Mouse (Mus musculus) mesoderm, embryonic 11.5 days (tissue): ENCODE results near the gene Zfp663.

Experiments
- DNase-seq: peaks from one replicate; pipeline ENCODE4 v3.0.0-alpha.2; 2012; ENCODE audit warnings: low read depth, low spot score

The Zfp663 gene

GRCm38 (mm10) chr2:165370348-165370747 lies 1.8 kb upstream of the Zfp663 start:
- no peak for DNase-seq

GRCm38 (mm10) chr2:165367868-165368439 lies 575 bp downstream of the Zfp663 start:
- no peak for DNase-seq

- DNase-seq, result no peak
These were observed 1.4 kb downstream of the Zfp663 start for GRCm38 (mm10) chr2:165367047-165367520.

GRCm38 (mm10) chr2:165364334-165365091 lies 4.0 kb downstream of the Zfp663 start:
- peak; percentile 84 for DNase-seq

DNA sequence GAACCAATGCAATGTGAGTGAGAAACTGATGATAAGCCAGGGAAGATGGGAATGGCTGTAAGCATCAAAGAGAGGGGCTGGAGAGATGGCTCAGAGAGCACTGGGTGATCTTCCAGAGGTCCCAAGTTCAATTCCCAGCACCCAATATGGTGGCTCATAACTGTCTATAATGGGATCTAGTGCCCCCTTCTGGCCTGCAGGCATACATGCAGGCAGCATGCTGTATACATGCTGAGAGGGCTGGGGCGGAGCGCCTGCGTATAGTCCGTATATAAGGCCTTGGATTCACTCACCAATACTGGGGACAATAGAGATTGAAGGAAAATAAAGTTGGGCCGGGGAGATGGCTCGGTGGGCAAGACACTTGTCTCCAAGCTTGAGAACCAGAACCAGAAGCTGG lies 5.2 kb downstream of the Zfp663 start:
- no peak for DNase-seq

DNA sequence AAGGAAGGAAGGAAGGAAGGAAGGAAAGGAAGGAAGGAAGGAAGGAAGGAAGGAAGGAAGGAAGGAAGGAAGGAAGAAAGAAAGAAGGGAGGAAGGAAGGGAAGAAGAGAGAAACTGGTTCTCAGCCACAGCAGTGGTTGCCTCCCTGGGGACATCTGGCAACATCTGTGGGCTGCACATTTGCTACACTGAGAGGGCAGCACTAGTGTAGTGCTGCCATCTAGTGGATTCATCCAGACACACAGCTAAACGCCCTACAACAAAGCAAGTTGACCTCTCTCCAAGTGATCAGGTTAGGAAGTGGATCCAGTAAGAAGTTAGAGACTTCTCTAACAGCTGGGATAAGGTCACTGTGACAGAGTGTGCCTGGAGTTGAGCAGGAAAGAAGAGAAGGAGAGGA lies 7.7 kb downstream of the Zfp663 start:
- DNase-seq, result peak; percentile 91

DNA sequence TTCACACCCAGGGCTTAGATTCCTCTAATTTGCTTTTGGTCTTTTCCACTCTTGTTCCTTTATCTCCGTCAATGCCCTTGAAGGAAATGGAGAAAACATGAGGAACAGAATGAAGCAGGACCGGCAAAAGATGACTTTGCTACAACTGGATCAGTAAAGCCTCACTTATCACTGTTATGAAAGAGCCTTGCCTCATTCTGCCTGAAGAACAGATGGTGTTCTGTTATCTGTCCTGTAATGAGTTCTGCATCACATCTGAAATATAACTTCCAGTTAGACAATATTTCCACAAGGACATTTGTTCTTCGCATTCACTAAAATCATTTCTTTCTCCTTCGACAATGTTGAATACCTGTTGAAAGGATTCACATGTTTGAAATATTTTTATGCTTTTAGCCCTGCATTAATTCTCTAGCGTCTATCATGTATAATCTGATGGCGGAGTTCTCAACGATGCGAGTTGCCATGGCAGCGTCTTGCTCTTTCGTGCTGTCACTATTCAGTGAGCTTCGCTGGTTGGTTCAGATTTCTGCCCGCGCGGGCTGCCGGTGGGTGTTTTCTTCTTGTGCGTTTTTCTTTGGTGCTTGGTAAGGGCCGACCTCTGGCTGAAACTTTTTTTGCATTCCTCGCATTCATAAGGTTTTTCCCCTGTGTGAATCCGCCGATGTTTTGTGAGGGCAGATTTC lies 16.6 kb downstream of the Zfp663 start:
- no peak for DNase-seq

DNA sequence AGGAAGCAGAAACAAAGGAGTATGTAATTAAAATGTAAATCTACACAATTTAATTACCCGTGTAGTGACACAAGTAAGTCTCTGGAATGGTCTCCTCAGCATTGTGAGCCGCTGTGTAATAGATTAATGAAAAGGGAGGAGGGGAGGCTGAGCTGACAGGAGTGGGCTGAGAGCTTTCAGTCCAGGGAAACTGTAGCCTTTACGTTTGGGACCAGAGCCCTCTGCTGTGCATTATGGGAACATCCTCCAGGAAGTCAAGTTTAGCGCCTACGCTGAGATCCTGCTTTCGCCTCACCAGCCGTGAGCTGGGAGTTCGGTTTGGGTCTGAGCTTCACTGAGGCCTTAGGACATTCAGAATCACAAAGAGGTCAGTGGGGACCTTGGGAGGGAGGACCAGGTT lies 19.1 kb downstream of the Zfp663 start:
- DNase-seq, result peak; percentile 57

GRCm38 (mm10) chr2:165346180-165346579 lies 22.3 kb downstream of the Zfp663 start:
- no peak for DNase-seq

GRCm38 (mm10) chr2:165337191-165337590 lies 31.3 kb downstream of the Zfp663 start:
- peak; percentile 50 for DNase-seq

DNA sequence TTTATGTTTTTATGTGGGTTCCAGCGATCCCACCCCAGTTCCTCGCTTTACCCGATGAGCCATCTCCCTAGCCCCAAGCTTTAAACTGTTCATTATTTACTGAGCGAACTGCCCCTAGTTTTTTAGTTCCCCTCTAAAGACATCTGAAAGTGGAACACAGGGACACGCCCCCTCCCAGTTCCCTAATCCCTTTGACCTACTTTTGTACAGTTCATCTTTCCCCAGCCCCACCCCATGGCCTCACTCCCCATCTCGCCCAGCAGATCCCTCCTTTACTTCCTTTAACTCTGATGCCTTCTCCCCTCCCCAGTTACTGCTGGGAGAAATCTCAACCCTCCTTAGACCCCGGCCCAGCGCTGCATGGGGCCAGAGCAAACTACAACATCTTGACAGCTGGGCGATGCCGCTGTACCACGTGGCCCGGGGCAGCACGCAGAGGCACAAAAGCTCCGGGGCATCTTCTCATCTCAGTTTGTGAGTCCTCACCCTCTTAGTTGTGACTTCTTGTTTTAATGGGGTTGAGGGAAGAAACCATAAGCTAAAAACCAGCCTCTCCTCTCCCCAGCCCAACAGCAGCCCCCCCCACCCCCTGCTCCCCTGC lies 35.8 kb downstream of the Zfp663 start:
- no peak for DNase-seq

- DNase-seq, result no peak
These were observed 38.8 kb downstream of the Zfp663 start for GRCm38 (mm10) chr2:165329703-165330102.

GRCm38 (mm10) chr2:165328746-165329145 lies 39.8 kb downstream of the Zfp663 start:
- no peak for DNase-seq

DNA sequence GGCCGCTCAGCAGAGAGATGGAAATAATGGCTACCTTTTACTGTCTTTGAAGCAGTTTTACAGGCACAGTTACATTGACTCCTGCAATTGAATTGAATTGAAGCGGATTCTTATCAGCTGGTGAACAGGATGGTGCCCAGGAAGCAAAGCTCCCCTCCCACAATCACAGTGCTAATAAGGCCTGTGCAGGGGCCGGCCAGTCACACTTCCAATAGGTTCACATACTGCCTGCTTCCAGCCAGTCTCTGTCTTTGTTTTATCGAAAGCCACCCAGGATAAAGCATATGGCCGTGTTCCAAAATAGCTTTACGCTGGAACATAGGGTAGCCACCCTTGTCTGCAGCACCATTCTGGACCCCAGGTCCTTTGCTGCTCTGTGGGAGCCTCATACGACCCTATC lies 41.1 kb downstream of the Zfp663 start:
- no peak for DNase-seq

DNA sequence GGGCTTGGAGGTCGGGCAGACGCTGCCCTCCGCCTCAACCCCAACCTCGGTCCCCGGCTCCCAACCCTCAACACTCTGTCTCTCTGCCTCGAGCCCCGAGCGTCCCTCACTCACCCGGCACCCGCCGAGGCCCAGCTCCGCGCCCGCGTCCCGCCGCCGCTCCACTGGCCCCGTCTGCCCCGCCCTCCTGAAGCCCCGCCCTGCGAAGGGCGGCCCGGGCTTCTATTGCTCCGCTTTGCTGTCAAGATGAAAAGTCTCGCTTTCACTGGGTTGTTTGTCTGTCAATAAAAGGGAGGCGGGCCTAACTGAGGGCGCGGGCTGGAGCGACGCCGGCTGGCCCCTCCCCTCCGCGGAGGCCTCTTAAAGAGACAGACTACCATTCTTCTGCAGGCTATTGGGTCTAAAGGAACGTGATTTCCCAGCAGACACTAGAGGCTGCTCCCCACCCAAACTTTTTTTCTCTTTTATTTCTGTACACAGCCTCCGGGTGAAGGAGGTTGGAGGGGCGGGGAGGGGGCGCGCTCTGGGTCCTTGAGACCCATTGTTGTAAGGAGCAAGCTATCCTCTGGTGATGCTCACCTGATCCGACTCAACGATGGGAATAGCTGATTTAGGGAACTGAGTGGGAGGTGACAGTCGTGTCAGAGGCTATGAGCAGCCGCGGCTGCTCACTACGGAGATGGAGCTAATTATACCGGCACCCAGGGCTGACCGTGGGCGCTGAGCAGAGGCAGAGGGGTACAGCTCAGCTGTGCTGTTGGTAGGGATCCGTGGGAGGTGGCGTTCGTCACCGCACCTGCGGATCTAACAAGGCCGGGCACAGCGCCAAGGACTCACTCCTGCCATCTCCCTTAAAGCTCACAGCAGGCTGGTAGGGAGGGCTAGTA lies 42.0 kb downstream of the Zfp663 start, which contains the start of gene Elmo2:
Elmo2 (minus strand) TSS at position 176 of the 887 bp plus-strand sequence.
- peak; percentile 97 for DNase-seq

GRCm38 (mm10) chr2:165325521-165326303 lies 42.8 kb downstream of the Zfp663 start:
- no peak for DNase-seq

DNA sequence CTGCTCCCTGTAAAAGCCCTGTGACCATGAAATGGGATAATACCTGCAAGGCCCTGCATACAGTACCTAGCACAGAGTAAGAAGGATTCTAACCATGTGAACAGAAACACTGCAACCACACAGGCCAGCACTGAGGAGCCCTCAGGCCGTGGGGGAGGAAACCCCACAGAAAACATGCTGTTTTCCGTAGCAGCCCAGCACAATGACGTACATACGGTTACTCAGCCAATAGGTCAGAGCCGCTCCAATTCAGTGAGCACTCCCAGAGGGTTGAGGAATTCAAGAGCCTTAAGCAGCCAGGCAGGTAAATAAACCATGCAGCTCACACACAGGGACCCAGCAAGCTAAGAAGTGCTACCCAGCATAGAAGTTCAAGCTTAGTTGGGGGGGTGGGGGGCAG lies 44.6 kb downstream of the Zfp663 start:
- DNase-seq, result no peak

DNA sequence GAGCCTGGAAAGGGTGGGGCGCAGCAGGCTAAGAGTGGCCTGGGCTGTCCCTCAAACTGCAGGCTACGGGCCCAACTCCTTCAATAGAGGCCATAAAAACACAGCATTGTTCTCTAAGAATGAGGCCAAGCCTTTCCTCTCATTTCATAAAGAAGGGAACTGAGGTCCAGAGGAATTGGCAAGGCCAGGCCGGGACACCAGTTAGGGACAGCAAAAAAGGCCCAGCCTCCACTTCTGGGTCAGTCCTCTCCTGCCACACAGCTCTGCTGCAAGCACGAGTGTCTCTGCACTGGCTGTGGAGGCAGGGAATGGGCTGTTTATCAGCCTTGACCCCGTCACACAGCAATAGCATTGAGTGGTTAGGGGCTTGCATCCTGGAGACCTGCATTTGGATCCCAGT lies 45.0 kb downstream of the Zfp663 start:
- no peak for DNase-seq

DNA sequence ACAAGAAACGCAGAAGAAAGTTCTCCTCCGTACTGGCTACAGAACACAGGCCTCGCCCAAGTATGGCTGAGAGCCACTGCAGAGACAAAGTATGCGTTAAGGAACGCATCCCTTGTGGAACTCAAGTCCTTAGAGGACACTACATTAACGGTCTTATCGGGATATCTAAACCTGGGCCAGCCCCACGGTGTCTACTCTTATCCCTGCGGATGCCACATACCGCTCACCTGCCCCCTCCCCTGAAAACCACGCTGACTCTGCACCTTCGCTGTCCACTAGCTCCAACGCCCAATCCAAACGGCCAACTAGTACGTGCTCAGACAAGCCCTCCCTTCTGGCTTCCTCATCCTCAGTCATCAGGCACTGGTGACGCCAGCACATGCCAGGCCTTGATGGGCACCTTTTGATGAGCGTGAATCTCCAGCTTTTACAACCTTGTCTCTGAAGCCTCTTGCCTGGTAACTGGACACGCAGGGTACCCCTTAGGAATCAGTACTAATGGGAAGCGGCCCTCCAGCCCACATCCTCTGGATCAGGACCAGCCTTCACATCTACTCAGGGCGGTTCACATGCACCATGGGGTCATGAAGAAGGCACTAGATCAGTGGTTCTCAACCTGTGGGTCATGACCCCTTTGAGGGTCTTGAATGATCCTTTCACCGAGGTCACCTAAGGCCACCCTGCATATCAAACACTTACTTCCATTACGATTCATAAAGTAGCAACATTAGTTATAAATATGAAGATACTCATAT lies 46.4 kb downstream of the Zfp663 start:
- no peak for DNase-seq
